Mouse (Mus musculus): Measurements from ENCODE around the gene Lrguk. TPM values are rescaled to one million over a fixed set of nuclear protein-coding genes. Genes with fewer than 3 reads are reported as not detected.
A peak's percentile ranks its signal among the peaks of the same experiment; 100 is the strongest.

Lrguk gene
- 0.45 and 0.62 TPM in 2 replicates for polyA plus RNA-seq (2015; fragmentation: Nextera tagmentation; extraction: Ambion mirVana)

DNA sequence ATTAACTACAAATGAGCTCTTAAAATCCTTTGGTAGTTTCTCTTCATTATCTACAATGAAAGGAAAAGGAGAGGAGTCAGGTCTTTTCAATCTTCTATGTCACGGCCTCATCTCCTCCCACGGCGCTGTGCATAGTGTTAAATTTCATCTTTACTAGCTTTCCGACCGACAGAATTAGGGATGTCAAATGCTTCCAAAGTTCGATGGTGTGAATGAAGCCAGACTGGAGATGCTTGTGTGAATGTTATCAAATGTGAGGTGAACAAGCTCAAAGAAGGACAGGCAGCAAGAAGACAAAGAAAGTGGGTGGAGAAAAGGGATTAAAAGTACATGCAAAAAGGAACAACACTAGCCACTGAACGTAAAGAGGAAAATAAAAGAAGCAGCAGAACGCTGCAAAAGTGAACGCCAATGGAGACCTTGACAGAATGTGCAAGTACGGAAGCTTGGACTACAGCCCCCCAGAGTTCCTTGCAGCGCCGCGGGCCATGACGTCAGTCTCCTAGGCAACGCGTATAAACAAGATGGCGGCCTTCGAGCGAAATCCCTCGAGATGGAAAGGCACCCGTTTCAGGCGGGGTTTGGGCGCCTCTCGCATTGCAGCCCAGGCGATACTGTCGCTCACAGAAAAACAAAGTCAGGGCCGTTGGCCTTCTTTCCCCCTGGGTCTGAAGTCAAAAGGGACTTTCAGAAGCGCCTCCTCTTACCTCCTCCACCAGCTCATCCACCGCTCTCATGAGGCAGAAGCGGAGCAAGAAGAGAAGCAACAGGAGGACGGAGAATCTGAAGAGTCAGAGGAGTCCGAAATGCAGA, at the start of gene Lrguk:
TSS of gene Lrguk (plus strand) at position 516 of the 813 bp plus-strand sequence.
- Histone ChIP-seq H3K4me3 (peak within 1 kb of the TSS; percentile 74), H3K9ac (peak within 1 kb of the TSS; percentile 82), H3K4me2 (peak within 1 kb of the TSS; percentile 89), H3K9me3 (no peaks in the 10 kb centered on the region), H3K27me3 (replicated peaks) (peaks cover 7% of the 10 kb centered on the region; the same call in 1 of the 2 replicates), H3K27ac (replicated peaks) (peak within 1 kb of the TSS; percentile 53), H3K4me1 (peaks cover 13% of the 10 kb centered on the region), H3K36me3 (no peaks in the 10 kb centered on the region)
- WGBS, result 5% methylated on average over 32 of the region's 32 CpGs
- ATAC-seq (ENCODE audit: extremely low read depth, insufficient number of reproducible peaks, low FRiP score, low TSS enrichment), result no peak; the same call in 1 of the 2 replicates

DNA sequence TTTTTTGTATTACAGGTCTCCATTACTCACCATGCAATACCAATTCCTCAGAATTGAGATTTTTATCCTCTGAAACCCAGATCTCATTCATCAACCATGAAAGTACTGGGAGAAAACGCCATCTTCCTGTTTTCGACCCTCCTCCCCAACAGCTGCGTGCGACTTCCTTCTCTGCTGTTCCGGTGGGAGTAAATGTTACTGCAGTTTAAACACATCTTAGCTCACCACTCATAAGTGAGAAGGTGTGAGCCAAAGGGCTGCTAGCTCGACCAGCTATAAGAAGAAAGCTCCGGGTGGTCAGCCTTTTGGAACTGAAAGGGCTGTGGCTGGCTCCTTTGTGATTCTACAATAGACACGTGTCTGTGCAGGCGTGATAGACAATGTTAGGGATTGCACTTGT, 46.5 kb upstream of the Lrguk start:
- Histone ChIP-seq H3K27me3 (replicated peaks) (no peaks in the 10 kb centered on the region), H3K9me3 (no peaks in the 10 kb centered on the region), H3K4me1 (peaks cover 14% of the 10 kb centered on the region), H3K4me3 (no peak overlapping the region), H3K36me3 (no peaks in the 10 kb centered on the region), H3K27ac (replicated peaks) (no peak overlapping the region), H3K9ac (no peak overlapping the region), H3K4me2 (no peak overlapping the region)
- ATAC-seq (ENCODE audit: extremely low read depth, insufficient number of reproducible peaks, low FRiP score, low TSS enrichment), result no peak
- 71% methylated on average over 9 of the region's 9 CpGs for WGBS

DNA sequence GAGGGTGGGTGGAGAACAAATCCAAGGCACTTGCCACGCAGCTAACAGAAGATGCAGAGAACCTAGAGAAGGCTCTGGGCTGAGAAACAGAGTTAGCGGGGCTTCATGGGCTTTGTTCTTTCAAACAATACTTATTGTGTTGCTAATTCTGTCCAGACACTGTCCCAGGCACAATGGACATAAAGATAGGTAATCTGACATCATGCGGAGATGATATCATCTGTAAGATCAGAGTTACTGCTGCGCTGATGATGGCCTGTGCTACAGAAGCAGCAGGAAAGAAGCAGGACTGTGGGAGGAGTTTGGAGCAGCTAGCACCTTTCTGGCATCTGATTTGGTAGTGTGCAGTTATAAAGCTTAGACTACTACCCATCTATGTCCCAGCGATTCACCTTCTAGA, 42.1 kb upstream of the Lrguk start:
- Histone ChIP-seq H3K27me3 (replicated peaks) (no peaks in the 10 kb centered on the region), H3K36me3 (no peaks in the 10 kb centered on the region), H3K9me3 (no peaks in the 10 kb centered on the region), H3K4me1 (peaks cover 13% of the 10 kb centered on the region), H3K4me2 (no peak overlapping the region), H3K9ac (no peak overlapping the region), H3K27ac (replicated peaks) (no peak overlapping the region), H3K4me3 (no peak overlapping the region)
- ATAC-seq (ENCODE audit: extremely low read depth, insufficient number of reproducible peaks, low FRiP score, low TSS enrichment), result no peak
- 64% methylated on average over 5 of the region's 5 CpGs for WGBS

DNA sequence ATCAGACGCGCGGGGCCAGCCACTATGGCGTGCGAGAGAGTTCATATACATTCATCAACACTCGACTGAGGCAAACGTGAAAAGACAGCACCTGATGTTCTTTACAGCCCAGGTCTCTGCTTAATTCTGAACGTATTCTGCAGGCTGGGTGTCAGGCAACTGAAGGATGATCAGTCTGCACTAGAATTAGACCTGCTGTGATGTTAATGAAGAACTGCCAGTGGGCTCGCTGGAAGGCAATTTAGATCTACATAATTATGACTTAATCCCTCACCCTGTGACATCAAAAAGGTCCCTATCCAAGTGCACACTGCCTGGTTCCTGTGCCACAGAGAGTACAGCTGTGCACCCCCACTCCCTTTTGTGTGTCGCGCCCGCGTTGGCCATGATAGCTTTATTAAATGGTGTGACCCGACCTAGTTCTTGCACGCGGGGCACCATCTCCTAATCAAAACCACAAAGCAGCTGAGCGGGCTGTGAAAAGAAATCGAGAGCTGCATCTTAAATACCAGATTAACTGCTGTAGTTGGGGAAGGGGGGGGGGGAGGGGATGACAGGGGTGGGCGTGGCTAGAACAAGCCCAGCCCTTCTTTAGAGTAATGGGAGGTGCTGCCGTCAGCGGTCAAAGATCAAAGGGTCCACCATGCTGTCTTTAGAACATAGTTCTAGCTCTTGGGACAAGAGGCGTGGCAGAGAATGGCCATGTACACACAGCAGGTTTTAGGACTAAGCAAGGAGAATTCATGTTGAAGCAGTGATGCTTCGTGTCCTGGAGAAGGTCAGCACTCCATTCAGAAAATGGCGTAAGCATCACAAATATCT, 36.8 kb upstream of the Lrguk start:
- Histone ChIP-seq H3K4me2 (no peak overlapping the region), H3K27me3 (replicated peaks) (no peaks in the 10 kb centered on the region), H3K27ac (replicated peaks) (no peak overlapping the region), H3K9ac (no peak overlapping the region), H3K9me3 (no peaks in the 10 kb centered on the region), H3K36me3 (no peaks in the 10 kb centered on the region), H3K4me3 (no peak overlapping the region), H3K4me1 (no peaks in the 10 kb centered on the region)
- ATAC-seq (ENCODE audit: extremely low read depth, insufficient number of reproducible peaks, low FRiP score, low TSS enrichment), result no peak
- WGBS, result 44% methylated on average over 24 of the region's 24 CpGs

DNA sequence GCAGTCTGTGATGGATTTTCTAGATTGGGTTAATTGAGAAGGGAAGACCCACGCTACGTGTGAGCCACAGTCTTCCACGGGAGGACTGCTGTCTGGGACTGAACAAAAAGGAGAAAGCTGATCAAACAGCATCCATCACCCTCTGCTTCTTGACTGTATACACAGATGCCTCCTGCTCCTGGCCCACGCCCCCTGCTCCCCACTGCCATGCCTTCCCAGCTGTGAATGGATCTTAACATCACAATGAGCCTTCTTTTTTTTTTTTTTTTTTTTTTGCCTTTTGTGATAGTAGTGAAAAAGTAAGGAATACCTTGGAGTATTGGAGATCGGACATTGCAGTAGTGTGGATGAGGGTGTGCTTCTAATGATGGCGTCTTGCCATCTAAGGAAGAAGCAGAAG, 35.4 kb upstream of the Lrguk start:
- no peak for ATAC-seq (ENCODE audit: extremely low read depth, insufficient number of reproducible peaks, low FRiP score, low TSS enrichment)
- Histone ChIP-seq H3K27ac (replicated peaks) (no peak overlapping the region), H3K36me3 (no peaks in the 10 kb centered on the region), H3K4me1 (no peaks in the 10 kb centered on the region), H3K4me3 (no peak overlapping the region), H3K4me2 (no peak overlapping the region), H3K9me3 (no peaks in the 10 kb centered on the region), H3K9ac (no peak overlapping the region), H3K27me3 (replicated peaks) (0 out of 2 replicates have a peak, but pooled peaks cover 5% of the 10 kb centered on the region)
- 74% methylated on average over 6 of the region's 6 CpGs for WGBS

DNA sequence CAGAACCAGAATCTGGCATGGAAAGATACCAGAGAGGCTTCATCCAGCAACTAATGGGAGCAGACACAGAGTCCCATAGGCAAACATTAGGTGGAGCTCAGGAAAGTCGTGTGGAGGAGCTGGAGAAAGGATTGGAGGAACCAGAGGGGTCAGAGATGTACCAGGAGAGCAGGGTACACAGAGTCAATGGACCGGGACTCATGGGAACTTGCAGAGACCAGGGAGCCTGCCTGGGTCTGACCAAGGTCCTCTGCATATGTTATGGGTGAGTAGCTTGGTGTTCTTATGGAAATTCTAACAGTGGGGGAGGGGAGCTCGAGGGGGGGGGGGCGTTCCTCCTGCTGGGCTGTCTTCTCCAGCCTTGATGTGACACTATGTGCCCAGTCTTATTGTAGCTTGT, 30.7 kb upstream of the Lrguk start:
- Histone ChIP-seq H3K27me3 (replicated peaks) (0 out of 2 replicates have a peak, but pooled peaks cover 5% of the 10 kb centered on the region), H3K4me2 (no peak overlapping the region), H3K36me3 (no peaks in the 10 kb centered on the region), H3K9ac (no peak overlapping the region), H3K4me1 (no peaks in the 10 kb centered on the region), H3K4me3 (no peak overlapping the region), H3K9me3 (peaks cover 5% of the 10 kb centered on the region; the same call in 1 of the 2 replicates), H3K27ac (replicated peaks) (no peak overlapping the region)
- 40% methylated on average over 4 of the region's 4 CpGs for WGBS
- no peak for ATAC-seq (ENCODE audit: extremely low read depth, insufficient number of reproducible peaks, low FRiP score, low TSS enrichment)

DNA sequence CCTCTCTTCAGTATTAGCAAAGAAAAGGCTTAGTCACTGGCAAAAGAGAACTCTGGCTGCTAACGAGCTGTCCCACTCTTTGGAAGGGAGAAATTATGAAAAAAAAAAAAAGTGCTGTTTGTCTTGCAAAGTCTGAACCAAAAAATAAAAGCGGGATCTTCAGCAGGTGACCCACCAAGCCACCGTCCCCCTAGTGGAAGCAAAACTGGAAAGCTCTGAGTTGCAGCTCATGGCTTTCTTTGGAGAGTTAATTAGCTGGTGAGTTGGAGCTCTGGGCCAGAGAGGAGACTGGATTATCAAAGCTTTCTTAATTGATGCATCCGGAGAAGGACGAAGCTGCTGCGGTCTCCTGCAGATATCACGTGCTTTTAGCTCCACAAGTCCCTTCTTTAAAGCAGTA, 29.7 kb upstream of the Lrguk start:
- ATAC-seq (ENCODE audit: extremely low read depth, insufficient number of reproducible peaks, low FRiP score, low TSS enrichment), result no peak
- Histone ChIP-seq H3K36me3 (no peaks in the 10 kb centered on the region), H3K27me3 (replicated peaks) (0 out of 2 replicates have a peak, but pooled peaks cover 5% of the 10 kb centered on the region), H3K4me1 (no peaks in the 10 kb centered on the region), H3K9me3 (peaks cover 5% of the 10 kb centered on the region; the same call in 1 of the 2 replicates), H3K9ac (no peak overlapping the region), H3K27ac (replicated peaks) (no peak overlapping the region), H3K4me2 (no peak overlapping the region), H3K4me3 (no peak overlapping the region)
- 28% methylated on average over 7 of the region's 7 CpGs for WGBS

DNA sequence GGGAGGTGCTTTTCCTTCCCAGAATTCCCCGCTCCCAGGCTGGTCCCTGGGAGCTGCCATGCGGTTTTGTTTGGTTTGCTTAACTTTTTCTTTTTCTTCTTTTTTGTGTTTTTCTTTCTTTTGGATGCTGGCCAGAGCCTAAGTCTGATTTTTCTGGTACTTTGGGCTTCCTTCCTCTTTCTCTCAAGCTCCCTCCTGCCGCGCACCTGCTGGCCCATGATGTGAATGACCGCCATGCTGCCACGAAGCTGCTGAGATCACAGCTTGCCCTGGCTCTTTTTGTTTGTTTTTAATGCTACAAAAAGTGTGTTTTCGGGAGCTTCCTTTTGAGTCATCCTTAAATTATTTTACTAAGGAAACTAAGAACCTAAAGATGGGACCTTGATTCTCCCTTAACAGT, 28.6 kb upstream of the Lrguk start:
- Histone ChIP-seq H3K4me3 (no peak overlapping the region), H3K27me3 (replicated peaks) (0 out of 2 replicates have a peak, but pooled peaks cover 5% of the 10 kb centered on the region), H3K27ac (replicated peaks) (no peak overlapping the region), H3K9ac (no peak overlapping the region), H3K4me1 (no peaks in the 10 kb centered on the region), H3K4me2 (no peak overlapping the region), H3K36me3 (no peaks in the 10 kb centered on the region), H3K9me3 (peaks cover 5% of the 10 kb centered on the region; the same call in 1 of the 2 replicates)
- ATAC-seq (ENCODE audit: extremely low read depth, insufficient number of reproducible peaks, low FRiP score, low TSS enrichment), result no peak
- 83% methylated on average over 7 of the region's 7 CpGs for WGBS

DNA sequence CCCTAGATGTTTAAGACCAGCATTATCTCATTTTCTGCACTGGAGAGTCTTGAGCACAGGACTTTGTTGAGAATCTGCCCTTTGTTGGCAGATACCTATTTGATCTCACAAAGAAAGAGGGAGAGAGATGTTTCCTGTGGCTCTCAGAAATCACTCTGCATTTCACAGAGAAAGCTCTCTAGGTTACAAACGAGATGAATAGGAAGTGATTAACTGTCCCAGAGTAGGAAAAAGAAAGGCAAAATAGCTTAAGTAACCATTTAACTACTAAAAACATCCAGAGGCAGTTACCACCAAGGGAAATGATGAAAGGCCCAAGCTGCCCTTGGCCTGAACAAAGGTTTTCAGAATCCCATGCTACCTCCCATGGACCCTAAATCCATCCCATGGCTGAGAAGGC, 26.2 kb upstream of the Lrguk start:
- no peak overlapping the region for H3K4me3 ChIP-seq
- peaks cover 5% of the 10 kb centered on the region; the same call in 1 of the 2 replicates for H3K9me3 ChIP-seq
- WGBS, result 32% methylated on average over 1 of the region's 1 CpGs
- H3K36me3 ChIP-seq, result no peaks in the 10 kb centered on the region
- H3K9ac ChIP-seq, result no peak overlapping the region
- H3K4me2 ChIP-seq, result no peak overlapping the region
- no peak overlapping the region for H3K27ac ChIP-seq (replicated peaks)
- no peak for ATAC-seq (ENCODE audit: extremely low read depth, insufficient number of reproducible peaks, low FRiP score, low TSS enrichment)
- H3K4me1 ChIP-seq, result peaks cover 13% of the 10 kb centered on the region
- 0 out of 2 replicates have a peak, but pooled peaks cover 3% of the 10 kb centered on the region for H3K27me3 ChIP-seq (replicated peaks)

DNA sequence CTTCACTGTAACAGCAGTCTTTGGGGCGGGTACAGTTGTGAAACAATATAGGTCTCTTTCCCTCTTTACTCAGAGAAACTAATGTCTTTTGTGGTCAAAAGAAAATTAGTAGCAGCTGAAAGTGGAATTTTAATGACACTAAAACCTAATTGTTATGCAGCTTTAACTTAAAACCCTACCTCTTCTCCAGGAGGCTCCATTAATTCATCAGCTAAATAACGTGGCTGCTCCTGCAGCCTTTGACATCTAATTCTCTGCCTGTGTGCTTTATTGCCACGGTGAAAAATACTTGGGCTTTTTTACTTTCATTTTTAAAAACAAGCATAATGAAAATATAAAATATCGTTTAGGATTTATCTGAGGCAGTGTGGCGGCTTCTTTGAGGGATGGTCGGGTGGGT, 15.8 kb upstream of the Lrguk start:
- 71% methylated on average over 6 of the region's 6 CpGs for WGBS
- H3K9ac ChIP-seq, result no peak overlapping the region
- no peaks in the 10 kb centered on the region for H3K36me3 ChIP-seq
- no peaks in the 10 kb centered on the region for H3K4me1 ChIP-seq
- no peaks in the 10 kb centered on the region for H3K27me3 ChIP-seq (replicated peaks)
- no peak overlapping the region for H3K4me2 ChIP-seq
- H3K4me3 ChIP-seq, result no peak overlapping the region
- no peaks in the 10 kb centered on the region for H3K9me3 ChIP-seq
- ATAC-seq (ENCODE audit: extremely low read depth, insufficient number of reproducible peaks, low FRiP score, low TSS enrichment), result no peak
- H3K27ac ChIP-seq (replicated peaks), result no peak overlapping the region

DNA sequence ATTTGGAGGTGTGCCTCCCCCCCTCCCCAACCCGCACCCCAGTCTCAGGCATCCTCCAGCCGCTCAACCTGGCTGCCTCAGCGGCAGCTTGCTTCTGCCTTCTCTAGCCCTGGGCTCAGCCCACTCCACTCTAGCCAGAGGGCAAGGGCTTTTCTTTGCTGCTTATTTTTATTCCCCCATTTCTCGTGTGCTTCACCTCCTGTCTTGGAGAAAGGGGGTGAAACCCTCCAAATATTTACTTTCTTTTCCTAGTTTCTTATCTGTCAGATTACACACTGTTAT, 439 bp downstream of the Lrguk start:
- WGBS, result 0% methylated on average over 4 of the region's 4 CpGs
- peak overlapping the region; percentile 82 for H3K9ac ChIP-seq
- H3K4me3 ChIP-seq, result peak overlapping the region; percentile 74
- H3K27ac ChIP-seq (replicated peaks), result no peak overlapping the region; the same call in 1 of the 2 replicates
- no peaks in the 10 kb centered on the region for H3K9me3 ChIP-seq
- peaks cover 19% of the 10 kb centered on the region for H3K4me1 ChIP-seq
- no peak for ATAC-seq (ENCODE audit: extremely low read depth, insufficient number of reproducible peaks, low FRiP score, low TSS enrichment)
- H3K36me3 ChIP-seq, result no peaks in the 10 kb centered on the region
- peaks cover 7% of the 10 kb centered on the region; the same call in 1 of the 2 replicates for H3K27me3 ChIP-seq (replicated peaks)
- H3K4me2 ChIP-seq, result peak overlapping the region; percentile 89

Measured in heart, embryonic 13.5 days (tissue).